Mouse (Mus musculus) liver, adult (tissue): ENCODE measurements around the gene Grip1.

Experiments
- GATA4 ChIP-seq: IDR thresholded peaks from 2 replicates; pipeline ENCODE4 v1.6.1; 2014; ENCODE audit warnings: mild to moderate bottlenecking, low read length; ENCODE audit not compliant: insufficient replicate concordance

Grip1 gene

DNA sequence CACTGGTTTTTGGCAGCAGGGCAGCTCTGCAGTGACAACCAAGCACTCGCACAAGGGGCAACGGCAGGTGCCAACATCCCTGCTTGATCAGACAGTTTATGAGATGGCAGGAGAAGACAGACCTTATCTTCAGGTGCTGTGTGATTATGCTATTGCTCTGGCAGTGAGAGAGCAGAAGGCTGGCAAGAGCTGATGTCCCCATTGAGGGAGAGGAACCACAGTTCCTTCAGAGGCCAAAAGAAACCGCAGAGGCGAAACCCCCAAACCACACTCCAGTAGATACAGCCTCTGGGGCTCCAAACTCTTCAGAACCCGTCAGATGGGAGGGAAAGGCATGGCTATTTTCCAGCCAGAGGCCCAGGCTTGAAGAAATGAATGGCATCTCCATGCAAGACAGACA, 932 bp upstream of the Grip1 start:
- no peak for TF ChIP-seq GATA4

GRCm38 (mm10) chr10:119454106-119454667, 557 bp downstream of the Grip1 start:
- TF ChIP-seq GATA4 = no peak

GRCm38 (mm10) chr10:119454668-119455542, 1.3 kb downstream of the Grip1 start:
- TF ChIP-seq GATA4 = no peak

GRCm38 (mm10) chr10:119455543-119455940, 1.9 kb downstream of the Grip1 start:
- no peak for TF ChIP-seq GATA4

DNA sequence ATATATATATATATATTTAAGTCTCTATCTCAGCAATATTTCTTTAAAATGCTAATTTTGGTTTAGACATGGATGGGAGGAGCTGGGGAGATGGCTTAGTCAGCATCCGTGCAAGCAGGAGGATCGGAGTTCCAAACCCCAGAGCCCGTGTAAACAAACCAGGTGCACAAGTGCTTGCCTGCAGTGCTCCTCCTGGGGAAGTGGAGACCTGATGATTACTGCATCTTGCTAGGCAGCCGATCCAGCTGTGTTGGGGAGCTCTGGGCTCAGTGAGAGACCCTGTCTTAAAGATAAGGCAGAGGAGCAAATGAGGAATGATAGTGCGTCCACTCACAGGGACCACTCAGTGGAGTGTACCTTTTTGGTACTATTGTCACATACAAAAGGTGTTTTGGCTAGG, 3.5 kb downstream of the Grip1 start:
- TF ChIP-seq GATA4 = no peak

DNA sequence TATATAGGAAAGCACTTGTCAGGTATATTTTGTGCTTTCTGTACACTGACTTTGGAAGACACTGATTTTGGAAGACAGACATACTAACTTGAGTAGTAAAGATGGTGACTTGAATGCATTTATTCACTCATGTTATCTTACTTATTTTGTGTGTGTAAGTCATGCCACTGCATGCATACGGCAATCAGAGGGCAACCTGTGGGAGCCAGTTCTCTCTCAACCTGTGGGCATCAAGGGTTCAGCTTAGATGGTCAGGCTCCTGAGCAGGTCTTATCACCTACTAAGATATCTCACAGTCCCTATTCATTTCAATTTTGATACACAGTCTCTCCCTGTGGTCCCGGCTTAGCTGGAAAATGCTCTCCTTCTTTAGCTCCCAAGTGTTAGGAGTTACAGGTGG, 5.4 kb downstream of the Grip1 start:
- no peak for TF ChIP-seq GATA4

DNA sequence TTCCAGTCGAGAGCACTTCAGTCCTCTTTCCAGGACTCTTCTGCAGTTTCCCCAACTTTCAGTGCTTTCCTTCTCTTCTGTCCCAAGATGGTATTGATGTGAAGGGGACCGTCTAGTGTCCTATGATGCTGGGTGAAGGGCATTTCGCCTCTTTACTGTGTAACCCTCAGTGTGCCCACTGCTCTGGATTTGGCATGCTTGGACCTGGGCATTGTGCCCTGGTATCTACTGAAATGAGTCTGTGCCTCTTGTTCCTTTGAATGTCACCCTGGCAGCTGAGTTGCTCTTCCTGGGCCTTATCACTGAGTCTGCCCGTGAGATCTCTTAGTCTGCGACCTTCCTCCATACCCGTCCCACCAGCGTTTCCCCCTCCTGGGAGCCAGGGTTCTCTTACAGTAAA, 9.7 kb downstream of the Grip1 start:
- no peak for TF ChIP-seq GATA4

DNA sequence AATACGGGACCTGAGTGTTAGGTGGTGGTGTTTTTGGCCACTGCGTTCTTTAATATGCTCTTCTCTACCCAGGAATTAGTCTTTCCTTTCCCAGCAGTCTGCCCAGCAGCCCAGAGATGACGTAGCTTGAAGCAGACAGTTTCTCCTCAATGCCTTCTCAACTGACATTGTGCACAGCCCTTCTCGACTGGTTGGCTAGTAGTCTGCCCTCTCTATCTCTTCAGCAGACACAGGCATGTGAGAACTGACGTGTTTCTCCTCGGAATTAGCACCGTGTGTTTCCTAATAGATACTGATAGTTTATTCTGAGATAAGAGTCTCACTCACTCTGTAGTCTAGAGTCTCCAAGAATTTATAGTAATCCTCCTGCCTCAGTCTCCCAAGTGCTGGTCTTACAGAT, 10.2 kb downstream of the Grip1 start:
- TF ChIP-seq GATA4 = no peak

DNA sequence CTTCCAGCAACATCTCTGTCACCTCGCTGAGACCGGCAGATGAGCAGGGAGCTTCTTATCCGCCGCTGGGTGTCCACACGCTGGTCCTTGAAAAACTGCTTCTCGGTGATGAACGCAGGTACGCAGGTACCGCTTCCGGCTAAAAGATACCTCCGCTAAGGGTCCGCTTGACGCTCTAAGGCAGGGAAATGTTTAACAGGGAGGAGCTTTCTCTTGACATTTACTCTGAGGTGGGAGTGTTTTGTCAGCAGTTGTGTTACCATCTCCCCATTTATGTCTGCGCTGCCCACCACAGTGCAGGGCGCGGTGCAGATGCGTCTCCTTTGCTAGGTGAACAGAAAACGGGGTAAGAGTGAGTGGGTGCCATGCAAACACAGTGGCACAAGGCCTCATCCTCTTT, 14.3 kb downstream of the Grip1 start:
- no peak for TF ChIP-seq GATA4

- no peak for TF ChIP-seq GATA4
Measured at GRCm38 (mm10) chr10:119470096-119470495, 16.5 kb downstream of the Grip1 start.

DNA sequence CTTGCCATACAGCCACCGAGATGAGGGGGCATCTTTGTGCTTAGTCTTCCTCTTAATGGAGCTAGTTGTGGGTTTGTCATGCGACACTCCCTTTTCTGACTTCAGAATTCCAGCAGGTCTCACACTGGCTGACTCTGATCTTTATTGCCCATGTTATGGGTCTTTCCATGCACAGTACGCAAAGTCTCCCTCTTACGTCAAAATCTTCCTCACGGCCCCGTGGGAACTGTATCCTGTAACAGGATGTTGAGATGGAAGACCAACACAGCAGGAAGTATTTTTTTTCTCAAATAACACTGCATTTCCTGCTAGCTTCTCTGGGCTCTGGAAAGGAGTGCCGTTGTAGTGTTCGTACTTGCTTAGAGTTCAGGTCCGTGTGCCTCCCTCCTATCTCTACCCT, 21.5 kb downstream of the Grip1 start:
- TF ChIP-seq GATA4 = no peak

- no peak for TF ChIP-seq GATA4
Measured at GRCm38 (mm10) chr10:119477661-119478060, 24.0 kb downstream of the Grip1 start.

GRCm38 (mm10) chr10:119483068-119483705, 29.6 kb downstream of the Grip1 start:
- no peak for TF ChIP-seq GATA4

GRCm38 (mm10) chr10:119483766-119484165, 30.1 kb downstream of the Grip1 start:
- TF ChIP-seq GATA4 = no peak

GRCm38 (mm10) chr10:119486936-119487335, 33.3 kb downstream of the Grip1 start:
- no peak for TF ChIP-seq GATA4

- no peak for TF ChIP-seq GATA4
Measured at GRCm38 (mm10) chr10:119490831-119491230, 37.2 kb downstream of the Grip1 start.

DNA sequence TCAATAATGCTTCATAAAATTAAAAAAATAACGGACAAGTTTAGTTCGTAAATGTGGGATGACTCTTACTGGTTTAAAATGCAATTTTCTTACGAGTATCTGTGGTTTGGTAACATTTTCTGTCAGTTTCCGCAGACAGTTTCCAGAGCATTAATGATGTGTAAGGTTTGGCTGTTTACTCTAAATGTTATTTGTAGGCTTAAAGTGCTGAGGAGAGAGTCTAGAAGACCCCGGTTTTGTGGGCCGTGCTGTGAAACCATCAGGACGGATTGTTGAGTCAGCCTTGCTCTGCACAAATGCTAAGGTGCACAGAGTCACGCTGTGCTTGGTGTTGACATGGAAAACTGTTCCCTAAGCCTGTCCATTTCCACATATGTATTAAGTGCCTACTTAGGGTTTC, 41.7 kb downstream of the Grip1 start:
- TF ChIP-seq GATA4 = no peak

DNA sequence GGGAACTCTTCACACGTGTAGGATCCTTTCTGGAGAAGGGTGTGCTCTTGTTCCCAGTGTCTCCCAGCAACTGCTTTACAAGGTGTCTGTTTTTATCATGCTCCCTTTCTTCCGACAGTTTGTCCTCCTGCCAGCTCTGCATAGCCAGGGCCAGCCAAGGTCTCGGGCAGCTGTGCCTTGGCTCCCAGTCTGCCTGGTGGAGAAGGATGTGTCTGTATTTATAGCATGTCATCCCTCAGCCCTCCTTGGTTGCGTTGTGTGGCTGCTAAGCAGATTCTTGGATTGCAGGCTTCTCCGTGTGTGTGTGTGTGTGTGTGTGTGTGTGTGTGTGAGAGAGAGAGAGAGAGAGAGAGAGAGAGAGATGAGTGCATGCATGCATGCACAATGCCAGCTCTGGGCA, 42.6 kb downstream of the Grip1 start:
- no peak for TF ChIP-seq GATA4
